Mouse (Mus musculus): ENCODE measurements at regions not wholly inside any gene's neighbourhood (a gene's known extent, or its start where the extent isn't known, plus 50 kb on each side); places are given as distances from the start of the nearest gene placed in this dataset.

GRCm38 (mm10) chr9:52323226-52323625, 154.9 kb upstream of the Zc3h12c start:
- DNase-seq (ENCODE audit: low spot score), result no peak

- no peak for DNase-seq (ENCODE audit: low spot score)
These were observed 133.1 kb upstream of the Zc3h12c start for GRCm38 (mm10) chr9:52301521-52301920.

- DNase-seq (ENCODE audit: low spot score), result peak; percentile 65
These were observed 130.0 kb upstream of the Zc3h12c start for GRCm38 (mm10) chr9:52298329-52298728.

- DNase-seq (ENCODE audit: low spot score), result no peak
These were observed 126.3 kb upstream of the Zc3h12c start for GRCm38 (mm10) chr9:52294699-52295098.

- no peak for DNase-seq (ENCODE audit: low spot score)
These were observed 120.7 kb upstream of the Zc3h12c start for GRCm38 (mm10) chr9:52289069-52289468.

GRCm38 (mm10) chr9:52287761-52288275, 119.4 kb upstream of the Zc3h12c start:
- no peak for DNase-seq (ENCODE audit: low spot score)

- DNase-seq (ENCODE audit: low spot score), result peak; percentile 73
These were observed 118.9 kb upstream of the Zc3h12c start for GRCm38 (mm10) chr9:52287246-52287651.

GRCm38 (mm10) chr9:52286104-52286503, 117.7 kb upstream of the Zc3h12c start:
- DNase-seq (ENCODE audit: low spot score), result no peak

GRCm38 (mm10) chr9:52283558-52283957, 115.2 kb upstream of the Zc3h12c start:
- DNase-seq (ENCODE audit: low spot score), result no peak

- DNase-seq (ENCODE audit: low spot score), result no peak
These were observed 112.6 kb upstream of the Zc3h12c start for GRCm38 (mm10) chr9:52280995-52281394.

GRCm38 (mm10) chr9:52280556-52280955, 112.2 kb upstream of the Zc3h12c start:
- DNase-seq (ENCODE audit: low spot score), result no peak

GRCm38 (mm10) chr9:52278701-52279023, 110.3 kb upstream of the Zc3h12c start:
- no peak for DNase-seq (ENCODE audit: low spot score)

GRCm38 (mm10) chr9:52277954-52278700, 109.8 kb upstream of the Zc3h12c start:
- DNase-seq (ENCODE audit: low spot score), result no peak

GRCm38 (mm10) chr9:52273994-52274393, 105.6 kb upstream of the Zc3h12c start:
- DNase-seq (ENCODE audit: low spot score), result no peak

GRCm38 (mm10) chr9:52272668-52273067, 104.3 kb upstream of the Zc3h12c start:
- no peak for DNase-seq (ENCODE audit: low spot score)

- no peak for DNase-seq (ENCODE audit: low spot score)
These were observed 103.2 kb upstream of the Zc3h12c start for GRCm38 (mm10) chr9:52271345-52272116.

- DNase-seq (ENCODE audit: low spot score), result no peak
These were observed 93.2 kb upstream of the Zc3h12c start for GRCm38 (mm10) chr9:52261538-52261937.

GRCm38 (mm10) chr9:52259459-52259858, 91.1 kb upstream of the Zc3h12c start:
- DNase-seq (ENCODE audit: low spot score), result peak; percentile 6

- no peak for DNase-seq (ENCODE audit: low spot score)
These were observed 87.3 kb upstream of the Zc3h12c start for GRCm38 (mm10) chr9:52255692-52256091.

GRCm38 (mm10) chr9:52254475-52254874, 86.1 kb upstream of the Zc3h12c start:
- DNase-seq (ENCODE audit: low spot score), result no peak

- no peak for DNase-seq (ENCODE audit: low spot score)
These were observed 83.1 kb upstream of the Zc3h12c start for GRCm38 (mm10) chr9:52251455-52251854.

GRCm38 (mm10) chr9:52246712-52247111, 78.3 kb upstream of the Zc3h12c start:
- DNase-seq (ENCODE audit: low spot score), result no peak

GRCm38 (mm10) chr9:52244081-52244480, 75.7 kb upstream of the Zc3h12c start:
- no peak for DNase-seq (ENCODE audit: low spot score)

Measured in thymus, postnatal 0 days (tissue).